Mouse (Mus musculus) right cerebral cortex, adult 18-20 months (tissue): ENCODE measurements at regions not wholly inside any gene's neighbourhood (a gene's known extent, or its start where the extent isn't known, plus 50 kb on each side); places are given as distances from the start of the nearest gene placed in this dataset.
"Not testable (repeated sequence)": the region's sequence is repeated elsewhere in the genome, so short reads cannot be mapped to it uniquely, and the experiment has no call there.

Experiments used
- DNase-seq: peaks from one replicate; pipeline ENCODE4 v3.0.0; 2022; ENCODE audit warnings: mixed read lengths

- no peak for DNase-seq
Measured at GRCm38 (mm10) chr13:74969244-74969643, 120.4 kb upstream of the Pcsk1 start.

- peak; percentile 1 for DNase-seq
Measured at GRCm38 (mm10) chr13:74955876-74956275, 133.8 kb upstream of the Pcsk1 start.

- not testable (repeated sequence) for DNase-seq
Measured at GRCm38 (mm10) chr13:74913655-74914054, 105.0 kb upstream of the Cast start.

GRCm38 (mm10) chr13:74903213-74904055 lies 94.8 kb upstream of the Cast start:
- DNase-seq, result peak; percentile 34

- DNase-seq, result no peak
Measured at GRCm38 (mm10) chr13:74889859-74890469, 81.4 kb upstream of the Cast start.

GRCm38 (mm10) chr13:74867720-74868119 lies 59.1 kb upstream of the Cast start:
- DNase-seq, result no peak

- peak; percentile 1 for DNase-seq
Measured at GRCm38 (mm10) chr13:74864000-74864399, 55.4 kb upstream of the Cast start.

GRCm38 (mm10) chr13:74861373-74861970 lies 52.9 kb upstream of the Cast start:
- DNase-seq, result no peak
